8 mouse cellular contexts compared by ENCODE assay signal in the genomic region with DNA sequence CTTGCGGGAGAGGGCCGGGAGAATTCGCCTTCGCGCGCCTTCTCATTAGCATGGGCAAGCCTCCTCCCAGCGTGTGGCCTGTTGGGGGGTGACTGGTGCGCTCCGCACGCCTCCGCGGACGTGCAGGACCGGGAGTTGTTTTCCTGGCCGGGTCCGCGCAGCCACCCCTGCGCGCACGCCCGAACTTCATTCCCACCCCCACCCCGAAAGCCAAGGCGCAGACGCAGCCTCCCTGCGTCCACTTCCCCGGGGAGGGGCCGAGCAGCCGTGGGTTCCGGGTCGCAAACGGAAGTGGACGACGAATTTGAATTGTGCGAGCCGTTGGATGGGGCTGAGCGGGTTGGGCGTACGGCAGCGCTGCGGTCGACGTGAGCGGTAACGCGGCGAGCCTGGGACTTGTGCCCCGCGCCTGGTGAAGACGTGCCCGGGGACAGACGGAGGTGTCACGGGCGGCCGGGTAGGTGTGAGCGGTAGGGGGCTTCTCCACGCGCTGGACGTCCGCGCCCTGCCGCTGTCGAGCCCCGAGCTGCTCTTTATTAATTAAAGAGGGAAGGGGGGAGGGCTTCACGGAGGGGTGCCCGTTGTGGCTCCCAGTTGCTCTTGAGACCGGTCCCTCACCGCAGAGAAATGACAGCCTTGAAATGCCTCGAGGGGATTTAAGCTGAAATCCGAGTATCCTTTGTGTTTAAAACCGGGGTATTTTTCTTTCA. TPM values are rescaled to one million over a fixed set of nuclear protein-coding genes. Genes with fewer than 3 reads are reported as not detected.
DNase-seq lines count a peak whose midpoint lies in the region; ATAC-seq lines count a peak whose summit lies in the region.

A gene (plus strand): TSS at position 74 of the 710 bp plus-strand sequence.

- peak within 1 kb of the TSS; percentile 89 for H3K27ac ChIP-seq in hindbrain, embryonic 15.5 days (replicated peaks)

- peak; percentile 98 for ATAC-seq in hindbrain, embryonic 15.5 days (ENCODE audit: low FRiP score, low read depth)

- under 1% methylated on average over 70 of the region's 70 CpGs for WGBS in hindbrain, embryonic 15.5 days

- H3K4me1 ChIP-seq in hindbrain, embryonic 15.5 days (replicated peaks): peaks cover 27% of the 10 kb centered on the region

- H3K4me3 ChIP-seq in hindbrain, embryonic 15.5 days: peak within 1 kb of the TSS; percentile 76

- peak within 1 kb of the TSS; percentile 68 for H3K4me2 ChIP-seq in hindbrain, embryonic 15.5 days

- peak within 1 kb of the TSS; percentile 79 for H3K9ac ChIP-seq in hindbrain, embryonic 15.5 days

- peak; percentile 78 for DNase-seq in T-cell, adult 2 months (ENCODE audit: low spot score)
- peak; percentile 83 to 87 for DNase-seq in cerebellum, postnatal 36 days
- DNase-seq in frontal cortex, postnatal 36 days (ENCODE audit: low spot score in 2 of 2): peak; percentile 86 to 87
- DNase-seq in left cerebral cortex, adult 11 months (ENCODE audit: low spot score): peak; percentile 58
- peak; percentile 91 to 93 for DNase-seq in lung, postnatal 4 days
- DNase-seq in retina, postnatal 7 days (ENCODE audit: low read depth, low spot score): peak; percentile 65
- peak; percentile 76 for DNase-seq in urinary bladder, adult 2 months (ENCODE audit: low spot score)

- H3K27me3 ChIP-seq in hindbrain, embryonic 15.5 days: no peaks in the 10 kb centered on the region

- H3K9me3 ChIP-seq in hindbrain, embryonic 15.5 days: no peaks in the 10 kb centered on the region

- H3K36me3 ChIP-seq in hindbrain, embryonic 15.5 days: peaks cover 9% of the 10 kb centered on the region

RNA-seq across cellular contexts. Expression of the gene that starts here (rescaled TPM):
- 13.2 and 16.3 TPM in 2 replicates for polyA plus RNA-seq in hindbrain, embryonic 15.5 days (2015; fragmentation: Nextera tagmentation; extraction: Ambion mirVana)
- polyA plus RNA-seq in urinary bladder, adult 2 months (2012; rRNA removed): 5.7 and 7.3 TPM in 2 replicates

Comparison
In these comparisons a context has a peak if more than half of its experiments do, and no peak if none do; other contexts are left out.
1. Peak in every context shown above with its lines: DNase-seq, ATAC-seq, H3K4me3 ChIP-seq and H3K27ac ChIP-seq.